Mouse (Mus musculus) frontal cortex, postnatal 25 days (tissue): ENCODE measurements at regions not wholly inside any gene's neighbourhood (a gene's known extent, or its start where the extent isn't known, plus 50 kb on each side); places are given as distances from the start of the nearest gene placed in this dataset.

ENCODE experiments used
- DNase-seq, 2 experiments: peaks; one replicate each; pipeline ENCODE4 v3.0.0; 2022; ENCODE audit warnings: low spot score in 2 of 2

DNA sequence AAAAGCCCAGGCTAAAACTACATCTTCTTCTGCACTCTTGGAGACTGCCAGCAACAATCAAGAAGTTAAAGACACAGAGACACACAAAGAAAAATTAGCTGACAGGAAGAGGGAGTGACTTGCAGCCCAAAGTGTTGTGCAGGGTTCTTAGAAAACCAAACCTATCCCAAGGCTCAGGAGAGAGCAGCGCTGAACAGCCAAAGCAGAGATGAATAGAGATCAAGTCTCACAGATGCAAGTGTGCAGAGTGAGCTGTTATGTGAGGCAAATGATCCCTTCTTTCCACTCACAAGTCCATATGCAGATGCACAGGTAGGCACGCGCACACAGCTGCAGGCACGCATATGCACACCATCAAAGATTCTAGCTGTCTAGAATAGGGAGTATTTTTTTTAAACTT, 318.0 kb upstream of the Npvf start:
- no peak for DNase-seq

DNA sequence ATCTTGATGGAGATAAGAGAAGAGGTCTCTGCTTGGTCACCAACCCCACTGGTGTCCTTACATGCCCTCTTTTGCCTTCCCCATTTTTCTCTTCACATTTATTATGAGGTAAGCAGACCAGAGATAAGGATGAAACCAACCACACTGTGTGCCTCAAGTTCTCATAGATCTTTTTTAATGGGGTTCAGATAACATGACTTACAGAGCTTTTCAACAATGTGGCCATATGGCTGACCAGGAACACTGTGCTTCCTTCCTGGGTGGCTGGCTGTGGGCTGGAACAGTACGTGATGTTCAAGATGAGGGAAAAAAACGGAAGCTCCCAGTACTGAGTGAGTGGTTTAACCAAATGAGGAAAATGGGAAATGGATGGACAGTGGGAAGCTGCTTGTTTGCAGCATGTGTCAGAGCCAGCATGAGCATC, 319.0 kb upstream of the Npvf start:
- DNase-seq, result no peak

DNA sequence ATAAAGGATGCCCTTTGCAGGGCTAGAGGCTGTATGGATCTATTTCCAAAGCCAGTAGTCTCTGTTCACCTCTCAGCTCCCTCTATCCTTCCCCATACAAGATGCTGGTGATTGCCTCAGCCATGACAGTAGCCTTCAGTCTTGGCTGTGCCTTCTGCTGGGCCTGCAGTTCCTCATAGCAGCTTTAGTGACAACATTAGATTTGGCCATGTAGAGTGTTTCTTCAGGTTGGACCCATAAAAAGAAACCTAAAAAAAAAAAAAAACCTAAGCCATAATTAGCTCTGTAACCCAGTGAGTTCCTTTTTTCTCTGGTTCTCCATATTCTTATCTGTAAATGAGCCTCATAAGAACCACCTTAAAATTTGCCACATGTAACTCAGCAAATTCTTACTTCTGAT, 319.6 kb upstream of the Npvf start:
- no peak for DNase-seq

DNA sequence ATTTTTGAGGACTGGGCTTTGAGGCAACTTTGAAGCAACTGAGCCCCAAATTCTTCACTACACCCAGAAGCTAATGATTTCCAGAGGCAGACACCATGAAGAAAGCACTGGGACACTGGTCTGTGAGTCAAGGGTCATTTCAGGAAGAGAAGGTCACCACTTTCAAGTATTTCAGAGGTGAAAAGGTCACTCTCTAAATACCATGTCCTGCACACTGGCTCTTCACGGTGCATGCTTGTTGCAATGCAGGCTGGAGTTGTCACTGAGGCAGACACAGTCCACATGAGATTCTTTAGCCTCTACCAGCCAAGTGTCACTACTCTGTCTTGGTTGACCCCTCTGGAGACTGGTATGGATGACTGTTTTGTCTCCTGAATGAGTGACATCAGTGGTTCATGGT, 320.7 kb upstream of the Npvf start:
- no peak for DNase-seq

DNA sequence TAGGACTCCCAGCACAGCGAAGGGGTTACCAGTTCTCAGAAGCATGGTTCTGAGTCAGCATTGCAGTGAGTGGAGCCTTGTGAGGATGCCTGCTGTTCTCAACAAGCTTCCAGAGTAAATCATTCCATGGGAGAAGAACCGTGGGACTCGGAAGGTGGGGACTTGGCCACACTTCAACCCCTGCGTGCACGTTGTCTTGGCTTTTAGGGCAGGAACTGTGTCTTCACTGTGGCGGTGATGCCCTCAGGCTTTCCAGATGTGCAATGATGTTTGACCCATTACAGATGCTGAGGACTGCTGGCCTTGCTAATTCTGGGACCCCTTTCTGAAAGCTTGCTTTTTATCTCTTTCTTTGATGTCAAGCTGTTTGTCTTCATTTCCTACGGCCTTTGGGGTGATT, 322.7 kb upstream of the Npvf start:
- no peak for DNase-seq

DNA sequence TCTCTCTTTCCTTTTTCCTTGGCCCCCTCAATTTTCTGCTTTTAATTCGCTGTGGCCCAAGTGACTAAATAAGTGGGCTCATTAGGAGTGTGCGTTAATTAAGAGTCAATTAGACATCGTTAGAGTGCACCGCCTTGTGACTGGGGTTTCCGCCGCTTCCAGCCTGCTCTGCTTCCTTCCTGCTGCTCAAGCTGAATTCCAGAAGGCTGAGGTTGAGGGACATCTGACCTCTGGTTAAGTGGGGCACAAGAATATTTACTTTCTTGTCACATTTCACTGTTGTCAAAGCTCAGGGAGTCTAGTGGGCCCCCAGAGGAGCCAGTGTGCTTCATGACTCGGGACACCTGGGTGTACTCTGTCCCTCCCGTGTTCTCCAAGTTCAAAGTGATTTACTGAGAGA, 323.1 kb upstream of the Npvf start:
- DNase-seq, result no peak

DNA sequence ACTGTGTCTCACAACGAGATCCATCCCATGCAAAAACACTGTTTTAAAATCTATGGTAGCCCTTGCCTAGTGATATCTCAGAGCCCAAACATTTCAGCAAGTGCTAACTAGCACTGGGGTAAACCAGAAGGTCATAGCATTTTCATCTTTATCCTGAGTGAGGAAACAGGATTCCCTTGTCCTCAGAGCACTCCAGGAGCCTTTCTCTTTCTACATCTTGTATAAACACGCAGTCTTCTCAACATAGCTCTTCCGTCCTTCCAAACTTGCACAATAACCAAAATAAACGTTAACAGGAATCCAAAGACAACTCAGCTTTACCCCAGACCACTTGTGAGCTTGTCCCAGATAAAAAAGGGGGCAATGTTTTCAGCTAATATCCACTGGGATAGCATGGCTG, 323.8 kb upstream of the Npvf start:
- no peak for DNase-seq

DNA sequence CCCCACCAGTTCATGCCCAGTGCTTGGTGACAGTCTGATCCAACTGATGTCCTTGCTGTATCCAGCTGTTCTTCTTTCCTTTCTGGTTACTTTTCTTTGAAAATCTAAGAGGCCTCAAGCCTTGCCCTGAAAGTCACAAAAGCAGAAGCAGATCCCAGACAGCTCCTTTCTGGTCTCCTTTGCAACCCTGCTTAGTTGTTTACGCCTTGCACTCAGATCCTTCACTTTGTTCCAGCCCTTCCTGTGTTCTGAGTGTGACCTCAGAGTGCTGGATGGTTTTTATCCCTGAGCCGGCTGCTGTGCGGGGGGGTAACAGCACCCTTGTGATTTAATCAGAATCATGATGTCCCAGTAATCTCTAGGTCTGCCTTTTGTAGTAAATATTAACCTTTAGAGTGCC, 324.3 kb upstream of the Npvf start:
- DNase-seq, result no peak

DNA sequence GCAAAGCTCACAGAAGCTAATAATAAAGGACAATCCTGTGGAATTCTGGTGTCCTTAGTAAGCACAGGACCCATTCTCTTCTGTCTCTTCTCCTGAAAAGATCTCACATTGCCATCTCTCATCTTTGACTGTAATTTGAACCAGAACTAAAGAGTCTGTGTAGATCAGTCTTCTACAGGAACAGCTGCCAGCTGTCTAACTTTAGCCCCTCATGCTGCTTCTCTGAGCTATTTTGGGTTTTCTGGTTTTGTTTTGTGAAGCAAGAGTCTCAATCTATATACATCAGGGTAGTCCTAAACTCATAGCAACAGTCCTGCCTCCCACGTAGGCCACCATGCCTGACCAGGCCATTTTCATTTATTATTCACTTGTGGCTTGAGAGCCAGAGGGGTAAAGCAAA, 325.5 kb upstream of the Npvf start:
- DNase-seq, result no peak

DNA sequence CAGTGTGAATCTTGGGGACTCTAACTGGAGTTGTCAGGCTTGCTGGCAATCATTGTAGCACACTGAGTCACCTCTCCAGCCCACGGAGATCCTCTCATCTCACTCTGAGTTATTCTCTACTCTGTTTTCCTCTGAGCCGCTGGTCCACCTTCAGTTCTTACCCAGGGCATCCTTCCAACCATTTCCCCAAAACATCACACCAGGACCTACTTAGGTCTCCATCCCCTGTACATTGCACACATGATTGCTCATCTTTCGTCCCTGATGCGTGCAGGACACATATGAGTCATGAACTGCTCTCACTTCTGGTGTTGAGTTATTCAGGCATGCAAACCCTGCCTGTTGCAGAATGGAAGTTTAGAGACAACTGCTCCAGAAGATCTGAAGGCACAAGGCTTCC, 326.1 kb upstream of the Npvf start:
- no peak for DNase-seq

DNA sequence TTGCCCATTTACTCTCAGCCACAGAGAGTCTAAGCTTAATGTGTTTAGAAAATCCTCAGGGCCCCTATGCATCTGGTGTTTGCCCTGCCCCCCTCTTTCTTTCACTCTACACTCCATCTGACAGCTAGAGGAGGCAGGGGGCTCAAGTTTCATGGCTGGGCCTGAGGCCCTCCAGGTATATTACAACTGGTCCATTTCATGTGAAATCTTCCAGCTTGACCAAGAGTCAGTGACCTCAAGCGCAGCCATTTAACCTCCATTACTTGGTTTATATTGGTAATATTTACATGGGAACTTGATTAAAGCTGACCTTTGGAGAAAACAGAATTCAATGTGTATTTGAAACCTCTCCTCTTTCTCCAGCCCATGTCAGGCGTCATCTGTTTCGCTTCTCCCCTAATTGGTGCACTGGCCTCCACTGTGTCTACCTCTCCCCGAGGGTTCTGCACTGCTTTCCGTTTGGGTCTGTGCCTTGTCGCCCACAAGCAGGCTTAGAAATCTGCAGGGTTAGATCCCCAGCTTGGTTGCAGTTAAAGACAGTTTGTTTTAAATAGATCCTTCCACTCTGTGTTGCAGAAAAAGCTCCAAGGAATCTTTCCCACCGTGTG, 327.6 kb upstream of the Npvf start:
- DNase-seq, result no peak

DNA sequence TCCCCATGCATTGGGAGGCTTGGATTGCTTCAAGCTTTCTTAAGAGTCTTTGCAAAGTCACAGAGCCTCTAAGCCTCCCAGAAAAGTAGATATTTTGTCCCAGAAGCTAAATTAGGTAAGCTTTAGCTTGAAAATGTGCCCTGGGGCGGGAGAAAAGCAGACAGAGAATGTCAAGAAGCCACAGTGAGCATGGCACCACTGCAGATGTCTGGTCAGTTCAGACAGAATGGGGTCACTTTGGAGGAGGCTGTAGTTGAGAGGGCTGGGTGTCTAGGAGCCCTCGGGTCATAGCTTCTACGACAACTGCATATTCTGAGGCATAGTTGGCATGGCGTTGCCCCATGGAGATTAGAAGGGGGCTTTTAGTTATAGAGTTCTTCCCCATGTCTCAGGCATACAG, 328.6 kb upstream of the Npvf start:
- no peak for DNase-seq

DNA sequence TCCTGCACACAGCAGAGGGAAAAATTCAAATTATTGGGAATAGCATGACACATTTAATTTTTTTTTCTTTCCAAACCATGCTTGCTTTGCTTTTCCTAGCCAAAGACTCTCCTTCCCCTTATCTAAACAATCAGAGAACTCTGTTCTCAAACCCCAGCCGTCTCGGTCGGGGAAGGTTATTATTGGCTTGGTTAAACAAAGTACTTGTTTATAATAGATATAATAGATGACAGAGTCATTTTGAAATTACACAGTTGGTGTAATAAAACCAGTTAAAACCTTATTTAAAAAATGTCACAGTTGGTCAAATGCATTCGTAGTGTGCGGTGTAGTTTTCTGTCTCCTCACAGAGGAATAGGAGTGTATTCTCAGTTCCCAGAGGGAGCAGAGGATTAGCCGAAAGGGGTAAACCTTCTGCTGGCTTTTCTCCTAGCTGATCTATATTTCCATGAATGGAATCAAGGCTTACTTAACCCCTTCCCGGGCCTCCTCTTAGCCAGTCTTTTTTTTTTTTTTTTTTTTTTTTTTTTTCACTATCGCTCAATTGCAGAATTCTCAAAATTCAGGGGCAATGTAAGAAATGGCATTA, 329.4 kb upstream of the Npvf start:
- no peak for DNase-seq

DNA sequence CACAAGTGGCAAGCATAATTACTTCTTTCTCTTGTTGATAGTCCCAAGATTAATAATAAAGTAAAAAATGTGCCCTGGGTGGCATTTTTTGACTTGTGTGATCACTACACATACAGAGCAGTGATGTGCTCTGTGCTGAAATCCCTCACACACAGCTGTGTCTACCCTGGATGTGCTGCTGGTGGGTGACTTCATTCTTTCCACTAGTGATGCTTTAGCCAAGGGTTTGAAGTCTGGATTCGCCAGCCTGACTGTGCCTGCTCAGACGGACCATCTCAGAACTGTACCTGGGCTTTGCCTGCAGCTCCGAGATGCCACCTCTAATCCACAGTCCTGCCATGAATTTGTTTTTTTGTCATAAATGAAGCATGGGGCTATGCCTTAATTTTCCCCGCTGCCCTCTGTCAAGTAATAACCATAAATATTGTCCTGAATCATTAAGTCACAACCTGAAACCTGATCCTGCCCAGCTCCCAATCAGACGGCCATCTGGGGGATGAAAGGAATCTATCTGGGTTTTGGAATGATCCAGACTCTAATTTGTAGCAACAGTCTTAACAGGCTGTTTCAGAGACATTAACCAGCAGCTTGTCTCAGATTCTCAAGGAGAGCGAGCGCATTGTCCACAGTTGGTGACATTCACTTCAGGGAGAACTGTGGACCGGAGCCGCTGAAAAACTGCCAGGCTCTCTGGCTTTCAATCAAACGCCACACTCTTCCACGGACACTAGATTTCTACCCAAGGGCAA, 330.1 kb upstream of the Npvf start:
- DNase-seq, result no peak

DNA sequence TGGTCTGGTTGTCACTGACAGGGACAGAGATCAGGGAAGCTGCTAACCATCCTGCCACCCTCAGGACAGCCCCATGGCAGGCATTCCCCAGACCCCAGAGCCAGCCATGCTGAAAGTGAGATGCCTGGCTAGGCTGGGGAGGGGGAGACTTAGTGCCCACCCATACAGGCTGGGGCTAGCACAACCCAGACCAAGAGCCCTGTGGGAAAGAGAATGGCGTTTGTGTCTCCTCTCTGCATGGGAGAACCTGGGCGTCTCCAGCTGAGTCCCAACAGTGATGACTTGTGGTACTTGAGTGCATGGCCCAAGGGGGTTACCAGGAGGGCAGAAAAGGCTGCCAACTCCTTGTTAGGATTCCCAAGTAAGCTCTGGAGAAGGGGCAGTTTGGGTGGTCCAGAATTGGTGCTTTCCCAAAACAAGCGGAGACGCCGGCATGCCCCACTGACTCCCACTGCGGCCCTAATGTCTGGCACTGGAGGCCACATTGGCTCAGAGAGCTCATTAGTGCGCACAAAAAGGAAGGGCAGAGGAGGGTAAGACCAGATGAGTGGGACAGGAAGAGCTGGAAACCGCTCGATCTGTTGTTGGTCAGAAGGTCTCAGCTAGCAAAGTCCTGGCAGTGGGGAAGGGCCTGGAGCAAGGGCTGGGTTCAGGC, 332.2 kb upstream of the Npvf start:
- DNase-seq, result no peak

DNA sequence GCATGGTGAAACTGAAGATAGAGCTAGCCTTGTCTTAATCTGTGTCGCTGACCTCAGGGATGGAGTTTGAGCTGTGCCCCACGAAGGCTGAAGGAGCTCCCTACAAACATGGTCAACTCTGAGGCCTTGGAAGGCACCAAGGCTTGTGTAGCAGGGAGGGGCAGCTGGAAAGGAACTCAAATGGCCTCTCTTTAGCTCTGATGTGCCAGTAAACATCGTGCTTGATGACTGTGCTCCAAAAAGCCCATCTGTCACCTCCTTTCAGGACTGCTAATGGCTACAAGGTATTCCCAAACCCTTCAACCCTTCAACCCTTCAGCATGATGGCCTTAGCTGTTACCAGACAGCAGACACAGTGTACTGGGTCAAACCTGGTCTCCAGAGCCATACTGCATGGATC, 334.3 kb upstream of the Npvf start:
- no peak for DNase-seq

DNA sequence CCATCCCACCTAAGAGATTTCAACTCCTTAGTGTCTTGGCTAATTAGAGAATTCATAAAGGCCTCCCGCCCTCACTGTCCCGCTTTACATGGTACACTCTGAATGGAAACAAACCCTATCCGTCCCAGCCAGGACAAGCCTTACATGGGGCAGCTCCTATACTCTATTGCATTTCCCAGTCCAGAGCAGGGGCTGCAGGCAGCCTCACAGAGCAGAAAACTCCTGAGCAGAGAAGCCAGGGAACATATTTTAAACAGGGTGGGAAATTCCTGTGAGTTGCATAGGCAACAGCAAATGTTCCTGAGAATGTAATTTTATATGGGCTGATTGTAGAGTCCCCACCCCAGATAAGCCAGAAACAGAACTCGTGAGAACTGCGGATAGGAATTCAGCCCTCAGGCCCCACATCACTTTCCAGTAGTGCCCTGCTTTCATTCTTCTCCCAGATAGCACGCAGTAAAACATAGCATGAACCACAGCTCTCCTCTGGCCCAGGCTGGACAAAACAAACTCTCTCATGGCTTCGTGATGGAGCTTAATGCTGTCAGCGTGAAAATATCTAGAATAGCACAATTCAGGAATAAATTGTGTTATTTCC, 337.4 kb upstream of the Npvf start:
- DNase-seq, result no peak

DNA sequence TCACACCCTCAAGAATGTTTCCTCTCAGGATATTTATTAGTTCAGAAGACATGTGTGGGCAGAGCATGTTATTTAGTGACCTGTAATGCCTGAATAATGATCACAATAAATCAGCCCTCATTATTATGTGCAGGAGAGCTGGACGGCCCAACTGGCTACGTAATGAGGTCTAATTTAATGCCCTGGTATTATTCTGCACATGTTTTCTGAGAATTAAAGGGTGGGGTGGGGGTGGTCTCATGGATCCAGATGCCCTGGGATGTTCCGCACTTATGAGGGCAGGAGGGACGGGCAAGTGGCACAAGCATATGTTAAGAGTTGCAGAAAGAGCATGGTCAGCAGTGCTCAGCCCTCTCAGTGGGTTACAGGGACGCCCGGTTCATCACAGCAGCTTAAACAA, 339.7 kb upstream of the Npvf start:
- DNase-seq, result no peak

DNA sequence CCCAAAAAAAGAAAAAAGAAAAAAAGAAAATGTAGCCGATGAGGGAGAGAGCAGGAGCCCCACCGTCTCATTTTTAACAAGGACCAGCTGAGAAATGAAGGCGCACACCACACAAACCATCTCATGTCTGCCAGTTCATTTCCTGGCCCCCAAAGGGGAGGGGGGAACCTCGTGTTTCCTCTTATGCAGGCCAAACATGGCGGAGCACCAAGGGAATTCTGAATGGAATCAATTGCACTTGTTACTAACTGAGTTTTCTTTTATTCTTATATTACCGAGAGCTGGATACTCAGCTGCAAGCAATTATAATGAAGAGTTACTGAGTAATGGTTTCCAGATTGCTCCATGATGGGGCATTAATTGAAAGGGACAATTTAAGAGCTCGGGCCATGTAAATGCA, 348.5 kb upstream of the Npvf start:
- no peak for DNase-seq

DNA sequence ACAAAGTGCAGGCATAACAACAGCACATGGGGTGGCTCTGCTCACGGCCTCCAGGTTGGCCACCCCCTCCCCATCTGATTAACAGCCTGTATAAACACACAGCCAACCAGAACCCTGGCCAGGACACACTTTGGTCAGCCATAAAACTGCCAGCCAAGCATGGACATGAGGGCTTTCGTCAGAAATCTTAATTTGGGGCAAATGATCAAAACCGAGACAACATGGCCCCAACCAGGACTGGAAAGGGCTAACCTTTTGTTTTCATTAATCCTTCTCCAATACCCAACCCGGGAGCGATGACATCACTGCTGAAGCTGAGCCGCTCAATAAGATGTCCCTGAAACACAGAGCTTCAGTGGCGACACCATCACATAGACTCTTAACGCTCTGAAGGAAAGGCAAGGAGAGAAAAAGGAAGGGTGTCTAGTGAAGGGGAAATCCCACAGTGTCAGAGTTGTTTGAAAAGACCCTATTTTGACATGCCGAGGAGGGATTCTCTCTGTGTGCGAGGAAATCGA, 351.9 kb upstream of the Npvf start:
- no peak for DNase-seq

DNA sequence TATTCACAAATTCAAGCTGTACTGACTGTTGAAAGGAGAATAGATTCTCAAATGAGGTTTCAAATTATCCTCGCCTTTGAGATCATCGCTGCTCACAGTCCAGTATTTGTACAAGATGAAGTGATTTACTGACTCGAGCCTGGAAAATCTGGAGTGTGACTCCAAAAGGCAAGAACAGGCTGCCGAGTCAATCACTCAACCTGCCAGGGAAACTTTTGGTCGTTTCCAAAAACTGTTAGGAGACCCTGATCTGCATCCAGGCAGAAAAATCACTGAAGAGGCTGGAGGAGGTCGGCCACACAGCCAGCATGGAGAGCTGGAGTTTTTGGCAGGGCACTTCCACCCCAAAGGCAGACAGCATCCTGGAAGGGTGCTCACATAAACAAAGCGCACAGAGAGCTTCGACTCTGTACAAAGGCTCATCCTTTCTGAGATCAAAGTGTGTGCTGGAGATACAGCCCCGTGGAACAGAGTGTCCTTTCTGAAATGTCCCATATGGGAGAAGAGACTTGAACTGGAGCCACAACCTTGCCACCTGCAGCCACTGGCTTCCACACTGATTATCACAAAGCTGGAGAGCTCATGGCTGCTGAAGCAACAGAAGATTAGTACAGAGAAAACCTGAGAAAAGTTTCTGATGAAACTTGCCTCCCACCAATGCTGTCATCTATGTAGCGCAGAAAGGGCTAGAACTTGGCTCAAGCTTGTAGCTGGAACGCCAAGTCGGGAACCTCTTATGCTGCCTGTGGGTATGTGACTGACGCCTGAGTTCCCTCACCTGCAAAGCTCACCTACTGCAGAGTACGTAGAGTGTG, 355.5 kb upstream of the Npvf start:
- DNase-seq, result no peak

DNA sequence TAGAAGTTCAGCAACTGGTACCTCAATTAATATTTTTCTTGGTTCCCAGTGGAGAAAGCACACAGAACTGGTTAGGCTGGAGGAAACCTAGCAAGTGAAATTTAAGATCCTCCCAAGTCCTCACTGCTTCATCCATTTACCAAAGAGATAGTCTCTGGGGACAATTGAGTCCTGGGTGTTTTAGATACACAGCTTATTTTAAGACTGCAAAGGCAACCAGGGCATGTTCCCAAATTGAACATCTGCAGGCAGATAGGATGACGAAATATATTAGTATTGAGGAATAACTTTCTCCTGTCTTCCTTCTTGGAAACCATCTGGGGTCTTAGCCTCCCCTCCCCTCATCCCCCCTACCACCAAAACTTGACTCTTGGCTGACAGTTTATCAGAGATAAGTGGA, 356.3 kb upstream of the Npvf start:
- no peak for DNase-seq
